Mouse (Mus musculus): ENCODE measurements around the gene Igf1r. TPM values are rescaled to one million over a fixed set of nuclear protein-coding genes. Genes with fewer than 3 reads are reported as not detected.
A peak's percentile ranks its signal among the peaks of the same experiment; 100 is the strongest.

The Igf1r gene
- polyA plus RNA-seq, 1 experiment from 2014 or later = 18.1 TPM

DNA sequence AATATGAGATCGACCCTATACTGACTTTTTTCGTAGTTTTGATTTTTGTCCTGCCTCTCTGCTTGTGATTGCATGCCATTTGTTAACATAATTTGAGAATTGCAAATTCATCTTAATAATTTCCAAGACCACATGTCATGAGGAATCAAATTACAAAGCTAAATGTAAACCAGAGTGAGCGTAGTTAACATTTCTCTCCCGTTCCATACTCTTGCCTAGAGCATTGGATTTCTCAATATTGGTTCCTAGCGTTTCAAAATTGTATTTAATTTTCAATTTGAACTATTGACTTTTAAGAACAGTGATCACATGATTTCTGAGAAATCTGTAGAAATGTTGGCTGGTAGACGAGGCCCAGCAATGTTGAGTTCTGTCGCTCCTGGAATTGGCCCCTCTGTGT lies 30.8 kb downstream of the Igf1r start:
- H3K9me3 ChIP-seq (replicated peaks; ENCODE audit: low read length) = no peaks in the 10 kb centered on the region
- H3K27me3 ChIP-seq (ENCODE audit: insufficient read depth, low read length) = no peaks in the 10 kb centered on the region
- no peaks in the 10 kb centered on the region for H3K36me3 ChIP-seq (ENCODE audit: insufficient read depth, low read length)
- DNase-seq (ENCODE audit: low spot score) (no peak), ATAC-seq (replicated peaks; ENCODE audit: low FRiP score, low read depth) (no peak)
- TF ChIP-seq CTCF (IDR thresholded peaks at IDR 0.05; ENCODE audit: low read depth) = no peak
- H3K27ac ChIP-seq = no peak overlapping the region
- peaks cover 27% of the 10 kb centered on the region for H3K4me1 ChIP-seq (replicated peaks; ENCODE audit: insufficient read depth, low read length)
- H3K4me3 ChIP-seq (replicated peaks; ENCODE audit: low read depth, low read length) = no peak overlapping the region
- H3K9ac ChIP-seq (ENCODE audit: low read depth, low read length) = no peak overlapping the region
- 85% methylated on average over 7 of the region's 7 CpGs for WGBS
- no peak overlapping the region for H3K4me2 ChIP-seq (ENCODE audit: low read length)

DNA sequence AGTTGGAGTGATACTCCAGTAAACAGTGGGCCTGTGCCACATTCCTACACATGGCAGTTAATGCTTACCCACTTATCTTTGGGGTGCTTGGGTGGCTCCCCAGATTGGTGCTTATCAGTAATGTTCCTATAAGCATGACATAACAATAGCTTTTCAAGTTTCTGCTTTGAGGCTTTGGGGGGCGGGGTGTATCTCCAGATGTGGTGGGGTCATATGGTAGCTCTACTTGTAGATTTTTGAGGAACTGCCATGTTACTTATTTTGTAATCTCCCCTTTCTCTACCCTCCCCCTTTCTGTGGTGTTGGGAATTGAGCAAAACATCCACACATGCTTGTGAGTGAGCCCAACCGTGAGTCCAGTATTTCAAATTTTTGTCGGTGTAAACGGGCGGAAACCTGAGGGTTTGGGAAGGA lies 32.4 kb downstream of the Igf1r start:
- no peak overlapping the region for H3K4me3 ChIP-seq (replicated peaks; ENCODE audit: low read depth, low read length)
- 53% methylated on average over 5 of the region's 5 CpGs for WGBS
- H3K4me1 ChIP-seq (replicated peaks; ENCODE audit: insufficient read depth, low read length) = peaks cover 27% of the 10 kb centered on the region
- no peak for ATAC-seq (replicated peaks; ENCODE audit: low FRiP score, low read depth)
- no peak overlapping the region for H3K27ac ChIP-seq
- H3K9me3 ChIP-seq (replicated peaks; ENCODE audit: low read length) = no peaks in the 10 kb centered on the region
- DNase-seq (ENCODE audit: low spot score) = no peak
- no peaks in the 10 kb centered on the region for H3K27me3 ChIP-seq (ENCODE audit: insufficient read depth, low read length)
- no peak for TF ChIP-seq CTCF (IDR thresholded peaks at IDR 0.05; ENCODE audit: low read depth)
- H3K9ac ChIP-seq (ENCODE audit: low read depth, low read length) = no peak overlapping the region
- H3K4me2 ChIP-seq (ENCODE audit: low read length) = no peak overlapping the region
- H3K36me3 ChIP-seq (ENCODE audit: insufficient read depth, low read length) = no peaks in the 10 kb centered on the region

DNA sequence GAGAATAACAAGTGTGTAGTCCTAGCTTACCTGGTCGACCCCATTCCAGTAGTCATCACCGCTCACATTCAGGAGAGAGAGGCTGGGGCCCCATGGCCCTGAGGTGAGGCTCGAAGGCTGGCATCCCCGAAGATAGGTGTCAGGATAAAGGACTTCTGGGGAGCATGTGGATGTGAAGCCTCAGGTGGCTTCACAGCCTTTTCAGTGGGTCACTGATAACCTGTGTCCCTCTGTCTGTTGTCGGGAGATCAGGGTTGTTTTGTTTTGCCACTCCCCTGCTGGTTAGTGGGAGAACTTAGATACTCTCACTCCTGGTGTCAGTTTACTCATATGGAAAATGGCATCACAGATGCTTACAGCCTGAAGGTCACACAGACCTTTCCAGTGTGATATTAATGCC lies 32.9 kb downstream of the Igf1r start:
- H3K9ac ChIP-seq (ENCODE audit: low read depth, low read length) = no peak overlapping the region
- no peak for DNase-seq (ENCODE audit: low spot score)
- no peaks in the 10 kb centered on the region for H3K27me3 ChIP-seq (ENCODE audit: insufficient read depth, low read length)
- no peaks in the 10 kb centered on the region for H3K36me3 ChIP-seq (ENCODE audit: insufficient read depth, low read length)
- no peak overlapping the region for H3K27ac ChIP-seq
- peaks cover 27% of the 10 kb centered on the region for H3K4me1 ChIP-seq (replicated peaks; ENCODE audit: insufficient read depth, low read length)
- H3K4me2 ChIP-seq (ENCODE audit: low read length) = no peak overlapping the region
- no peak for ATAC-seq (replicated peaks; ENCODE audit: low FRiP score, low read depth)
- TF ChIP-seq CTCF (IDR thresholded peaks at IDR 0.05; ENCODE audit: low read depth) = no peak
- H3K9me3 ChIP-seq (replicated peaks; ENCODE audit: low read length) = no peaks in the 10 kb centered on the region
- no peak overlapping the region for H3K4me3 ChIP-seq (replicated peaks; ENCODE audit: low read depth, low read length)
- 60% methylated on average over 5 of the region's 5 CpGs for WGBS

DNA sequence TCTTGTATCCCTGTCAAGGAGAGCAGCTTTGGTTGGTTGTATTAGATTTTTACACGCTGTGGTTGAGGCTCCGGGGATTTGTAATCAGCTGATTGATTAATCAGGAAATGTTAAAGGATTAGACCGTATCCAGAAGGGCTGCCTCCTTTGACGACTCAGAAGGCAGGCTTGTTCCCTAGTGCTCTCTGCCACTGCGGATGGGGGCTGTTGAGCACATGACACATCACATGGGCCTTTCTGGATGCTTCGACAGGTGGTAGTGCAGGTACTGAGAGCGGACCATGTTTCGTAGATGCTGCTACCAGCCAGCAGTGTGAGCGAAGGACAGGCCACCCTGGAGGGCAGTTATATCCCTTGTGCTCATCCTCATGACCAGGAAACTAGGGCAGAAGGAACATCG lies 33.6 kb downstream of the Igf1r start:
- 57% methylated on average over 10 of the region's 10 CpGs for WGBS
- no peak for ATAC-seq (replicated peaks; ENCODE audit: low FRiP score, low read depth)
- no peak for TF ChIP-seq CTCF (IDR thresholded peaks at IDR 0.05; ENCODE audit: low read depth)
- Histone ChIP-seq H3K9ac (ENCODE audit: low read depth, low read length) (no peak overlapping the region), H3K4me3 (replicated peaks; ENCODE audit: low read depth, low read length) (no peak overlapping the region), H3K27ac (no peak overlapping the region), H3K36me3 (ENCODE audit: insufficient read depth, low read length) (no peaks in the 10 kb centered on the region), H3K4me2 (ENCODE audit: low read length) (no peak overlapping the region), H3K27me3 (ENCODE audit: insufficient read depth, low read length) (no peaks in the 10 kb centered on the region), H3K4me1 (replicated peaks; ENCODE audit: insufficient read depth, low read length) (peaks cover 26% of the 10 kb centered on the region), H3K9me3 (replicated peaks; ENCODE audit: low read length) (no peaks in the 10 kb centered on the region)
- DNase-seq (ENCODE audit: low spot score) = no peak

DNA sequence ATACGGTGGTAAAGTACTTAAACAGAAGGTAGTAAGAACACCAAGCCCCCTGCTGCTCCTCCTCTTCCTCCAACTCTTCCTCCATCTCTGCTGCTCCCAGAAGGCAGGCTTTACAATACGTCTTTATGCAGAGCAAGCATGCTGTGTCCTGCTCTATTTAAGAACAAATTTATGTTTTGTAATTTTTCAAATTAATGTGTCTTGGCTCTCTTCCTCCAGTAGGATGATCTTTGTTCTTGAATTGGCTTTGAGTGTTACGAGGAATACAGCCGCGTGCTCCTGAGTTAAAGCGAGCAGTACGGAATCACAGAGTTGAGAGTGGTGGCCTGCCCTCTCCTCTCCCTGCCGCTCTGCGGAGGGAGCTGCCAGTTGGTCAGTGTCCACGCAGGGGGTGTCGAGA lies 34.2 kb downstream of the Igf1r start:
- ATAC-seq (replicated peaks; ENCODE audit: low FRiP score, low read depth) (no peak), DNase-seq (ENCODE audit: low spot score) (peak; percentile 81)
- Histone ChIP-seq H3K27ac (no peak overlapping the region), H3K9me3 (replicated peaks; ENCODE audit: low read length) (no peaks in the 10 kb centered on the region), H3K36me3 (ENCODE audit: insufficient read depth, low read length) (no peaks in the 10 kb centered on the region), H3K4me3 (replicated peaks; ENCODE audit: low read depth, low read length) (no peak overlapping the region), H3K9ac (ENCODE audit: low read depth, low read length) (no peak overlapping the region), H3K27me3 (ENCODE audit: insufficient read depth, low read length) (no peaks in the 10 kb centered on the region), H3K4me1 (replicated peaks; ENCODE audit: insufficient read depth, low read length) (peaks cover 21% of the 10 kb centered on the region), H3K4me2 (ENCODE audit: low read length) (no peak overlapping the region)
- 57% methylated on average over 11 of the region's 11 CpGs for WGBS
- no peak for TF ChIP-seq CTCF (IDR thresholded peaks at IDR 0.05; ENCODE audit: low read depth)

DNA sequence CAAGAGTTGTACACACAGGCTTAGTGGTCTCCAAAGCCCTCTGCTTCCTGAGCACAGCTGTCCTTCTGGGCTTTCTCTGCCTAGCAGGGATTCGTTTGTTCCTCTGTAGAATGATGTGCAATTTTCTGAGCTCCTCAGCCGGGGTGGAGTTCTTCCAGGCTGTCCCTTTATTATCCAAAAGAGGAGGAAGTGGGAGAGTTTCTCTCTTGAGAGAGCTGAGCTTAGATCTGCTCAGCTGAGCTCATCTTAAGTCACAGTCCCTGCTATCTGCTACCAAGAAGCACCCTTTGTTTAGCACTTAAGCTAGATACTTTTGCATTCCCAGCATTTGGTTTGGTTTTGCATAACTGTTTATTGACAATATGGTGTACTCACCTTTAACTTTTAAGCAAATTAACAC lies 36.7 kb downstream of the Igf1r start:
- no peak for ATAC-seq (replicated peaks; ENCODE audit: low FRiP score, low read depth)
- WGBS = 57% methylated on average over 2 of the region's 2 CpGs
- H3K4me1 ChIP-seq (replicated peaks; ENCODE audit: insufficient read depth, low read length) = peaks cover 24% of the 10 kb centered on the region

DNA sequence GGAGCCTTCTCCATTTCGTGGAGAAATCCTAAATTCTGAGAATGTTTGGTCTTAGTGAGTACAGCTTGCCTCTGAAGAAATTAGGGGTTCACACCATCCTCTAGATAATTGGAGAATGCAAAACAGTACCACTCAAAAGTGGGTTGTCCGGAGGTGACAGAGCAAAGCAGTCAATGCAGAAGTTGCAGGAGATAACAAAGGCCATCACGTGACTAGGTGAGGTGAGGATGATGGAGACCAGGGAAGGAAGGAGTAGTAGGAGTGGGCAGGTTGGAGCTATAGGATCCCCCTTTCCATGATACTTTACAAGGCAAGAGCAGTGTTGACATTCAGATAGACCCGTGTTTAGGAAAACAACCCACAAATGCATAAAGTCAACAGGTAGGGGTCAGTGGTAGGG lies 41.0 kb downstream of the Igf1r start:
- no peak for DNase-seq (ENCODE audit: low spot score)
- Histone ChIP-seq H3K4me3 (replicated peaks; ENCODE audit: low read depth, low read length) (no peak overlapping the region), H3K9me3 (replicated peaks; ENCODE audit: low read length) (no peaks in the 10 kb centered on the region), H3K27ac (no peak overlapping the region), H3K4me2 (ENCODE audit: low read length) (no peak overlapping the region), H3K36me3 (ENCODE audit: insufficient read depth, low read length) (no peaks in the 10 kb centered on the region), H3K9ac (ENCODE audit: low read depth, low read length) (no peak overlapping the region), H3K4me1 (replicated peaks; ENCODE audit: insufficient read depth, low read length) (peaks cover 11% of the 10 kb centered on the region; the same call in 1 of the 2 replicates), H3K27me3 (ENCODE audit: insufficient read depth, low read length) (no peaks in the 10 kb centered on the region)
- 87% methylated on average over 4 of the region's 4 CpGs for WGBS
- no peak for TF ChIP-seq CTCF (IDR thresholded peaks at IDR 0.05; ENCODE audit: low read depth)
- no peak for ATAC-seq (replicated peaks; ENCODE audit: low FRiP score, low read depth)

More for the DNA sequence above, 36.7 kb downstream of the Igf1r start:
- H3K9ac ChIP-seq (ENCODE audit: low read depth, low read length) = no peak overlapping the region
- TF ChIP-seq CTCF (IDR thresholded peaks at IDR 0.05; ENCODE audit: low read depth) = no peak
- no peak overlapping the region for H3K27ac ChIP-seq
- H3K36me3 ChIP-seq (ENCODE audit: insufficient read depth, low read length) = no peaks in the 10 kb centered on the region
- no peaks in the 10 kb centered on the region for H3K9me3 ChIP-seq (replicated peaks; ENCODE audit: low read length)
- no peak overlapping the region for H3K4me2 ChIP-seq (ENCODE audit: low read length)
- DNase-seq (ENCODE audit: low spot score) = no peak
- H3K27me3 ChIP-seq (ENCODE audit: insufficient read depth, low read length) = no peaks in the 10 kb centered on the region
- no peak overlapping the region for H3K4me3 ChIP-seq (replicated peaks; ENCODE audit: low read depth, low read length)
